Mouse (Mus musculus) lung, embryonic 14.5 days (tissue): Measurements from ENCODE around the gene Rnd1. TPM values are rescaled to one million over a fixed set of nuclear protein-coding genes. Genes with fewer than 3 reads are reported as not detected.
A peak's percentile ranks its signal among the peaks of the same experiment; 100 is the strongest.

Source experiments
- ATAC-seq: fragments of 200-750 bp; cut with Nextera tagmentation; 2 replicates; pipeline ENCODE4 v1.8.0; 2017; ENCODE audit warnings: mild to moderate bottlenecking, moderate TSS enrichment, moderate library complexity; ENCODE audit not compliant: insufficient read depth
- DNase-seq: peaks from one replicate; pipeline ENCODE4 v3.0.0-alpha.2; 2015
- H3K27ac ChIP-seq: fragments of 300-500 bp; sonication (generic); 2 replicates; pipeline ENCODE4 v1.5.1; 2014; ENCODE audit warnings: low read depth, mild to moderate bottlenecking, moderate library complexity
- H3K27me3 ChIP-seq: fragments of 300-500 bp; sonication (generic); 2 replicates; pipeline ENCODE4 v1.6.1; 2014; ENCODE audit warnings: low read length, control low read depth; ENCODE audit not compliant: insufficient read depth
- H3K36me3 ChIP-seq: fragments of 300-500 bp; sonication (generic); 2 replicates; pipeline ENCODE4 v1.6.1; 2014; ENCODE audit warnings: control low read depth; ENCODE audit not compliant: insufficient read depth
- H3K4me1 ChIP-seq: fragments of 300-500 bp; sonication (generic); 2 replicates; pipeline ENCODE4 v1.6.1; 2014; ENCODE audit warnings: antibody characterized with exemption, control low read depth; ENCODE audit not compliant: insufficient read depth
- H3K4me2 ChIP-seq: fragments of 300-500 bp; sonication (generic); 2 replicates; pipeline ENCODE4 v1.6.1; 2014; ENCODE audit warnings: mild to moderate bottlenecking
- H3K4me3 ChIP-seq: fragments of 300-500 bp; sonication (generic); 2 replicates; pipeline ENCODE4 v1.5.1; 2014; ENCODE audit warnings: low read depth, low read length
- H3K9ac ChIP-seq: fragments of 300-500 bp; sonication (generic); 2 replicates; pipeline ENCODE4 v1.6.1; 2014
- H3K9me3 ChIP-seq: fragments of 300-500 bp; sonication (generic); 2 replicates; pipeline ENCODE4 v1.6.1; 2016; ENCODE audit warnings: low read depth, low read length, control low read depth
- CTCF ChIP-seq: IDR thresholded peaks from 2 replicates; pipeline ENCODE4 v1.5.1; 2016; ENCODE audit warnings: antibody characterized with exemption, low read depth
- WGBS: fragments of 180-500 bp; shearing (Covaris S2); extraction: QIAGEN DNeasy Blood & Tissue Kit; methylation state at CpG from one replicate; pipeline ENCODE4 v1.1.7; 2014; 5-methylcytosine and 5-hydroxymethylcytosine counted together
- polyA plus RNA-seq: library from polyadenylated mRNA; unstranded; fragments of >200 nt; fragmentation: Nextera tagmentation; extraction: Ambion mirVana; gene quantifications from 2 replicates; pipeline ENCODE4 v1.2.1, GENCODE M21; 2014

The Rnd1 gene
- polyA plus RNA-seq, 1 experiment from 2014 or later, result 0.67 TPM

GRCm38 (mm10) chr15:98637155-98637554, 40.1 kb downstream of the Rnd1 start:
- no peak overlapping the region for H3K4me2 ChIP-seq
- H3K9ac ChIP-seq, result no peak overlapping the region
- no peak overlapping the region for H3K27ac ChIP-seq
- no peaks in the 10 kb centered on the region for H3K9me3 ChIP-seq
- peaks cover 9% of the 10 kb centered on the region; the same call in 1 of the 2 replicates for H3K4me1 ChIP-seq
- H3K27me3 ChIP-seq, result peaks cover 30% of the 10 kb centered on the region
- 56% methylated on average over 3 of the region's 3 CpGs for WGBS
- no peak for TF ChIP-seq CTCF
- ATAC-seq (no peak), DNase-seq (no peak)
- H3K4me3 ChIP-seq, result no peak overlapping the region
- peaks cover 24% of the 10 kb centered on the region; the same call in 1 of the 2 replicates for H3K36me3 ChIP-seq

GRCm38 (mm10) chr15:98636517-98636916, 40.7 kb downstream of the Rnd1 start:
- Histone ChIP-seq H3K27me3 (peaks cover 30% of the 10 kb centered on the region), H3K4me3 (no peak overlapping the region), H3K9ac (no peak overlapping the region), H3K27ac (no peak overlapping the region), H3K9me3 (no peaks in the 10 kb centered on the region), H3K4me2 (peak overlapping the region; percentile 99), H3K4me1 (peaks cover 11% of the 10 kb centered on the region), H3K36me3 (peaks cover 20% of the 10 kb centered on the region; the same call in 1 of the 2 replicates)
- 53% methylated on average over 5 of the region's 5 CpGs for WGBS
- no peak for DNase-seq
- no peak for TF ChIP-seq CTCF
- no peak for ATAC-seq

GRCm38 (mm10) chr15:98635291-98635841, 41.9 kb downstream of the Rnd1 start:
- H3K36me3 ChIP-seq, result peaks cover 11% of the 10 kb centered on the region; the same call in 1 of the 2 replicates
- H3K4me3 ChIP-seq, result peak overlapping the region; percentile 74
- ATAC-seq (no peak), DNase-seq (peak; percentile 26)
- H3K27me3 ChIP-seq, result peaks cover 30% of the 10 kb centered on the region
- WGBS, result 2% methylated on average over 21 of the region's 21 CpGs
- H3K4me2 ChIP-seq, result peak overlapping the region; percentile 99
- TF ChIP-seq CTCF, result no peak; the same call in 1 of the 2 replicates
- no peaks in the 10 kb centered on the region for H3K9me3 ChIP-seq
- H3K9ac ChIP-seq, result peak overlapping the region; percentile 74
- peaks cover 13% of the 10 kb centered on the region for H3K4me1 ChIP-seq
- peak overlapping the region; percentile 65; the same call in 1 of the 2 replicates for H3K27ac ChIP-seq

GRCm38 (mm10) chr15:98634541-98635081, 42.6 kb downstream of the Rnd1 start:
- DNase-seq, result peak; percentile 82
- peaks cover 13% of the 10 kb centered on the region for H3K4me1 ChIP-seq

GRCm38 (mm10) chr15:98633822-98634470, 43.3 kb downstream of the Rnd1 start:
- Histone ChIP-seq H3K36me3 (no peaks in the 10 kb centered on the region), H3K4me1 (peaks cover 17% of the 10 kb centered on the region), H3K4me3 (peak overlapping the region; percentile 74), H3K27me3 (peaks cover 34% of the 10 kb centered on the region), H3K9ac (peak overlapping the region; percentile 74), H3K9me3 (no peaks in the 10 kb centered on the region), H3K4me2 (peak overlapping the region; percentile 99), H3K27ac (peak overlapping the region; percentile 65; the same call in 1 of the 2 replicates)
- ATAC-seq (no peak), DNase-seq (no peak)
- TF ChIP-seq CTCF, result no peak
- WGBS, result 1% methylated on average over 23 of the region's 25 CpGs

More at GRCm38 (mm10) chr15:98634541-98635081, 42.6 kb downstream of the Rnd1 start:
- peak overlapping the region; percentile 74 for H3K9ac ChIP-seq
- H3K27ac ChIP-seq, result peak overlapping the region; percentile 65; the same call in 1 of the 2 replicates
- peak overlapping the region; percentile 74 for H3K4me3 ChIP-seq
- WGBS, result 2% methylated on average over 59 of the region's 65 CpGs
- ATAC-seq, result peak; percentile 66
- peaks cover 34% of the 10 kb centered on the region for H3K27me3 ChIP-seq
- H3K36me3 ChIP-seq, result 0 out of 2 replicates have a peak, but pooled peaks cover 3% of the 10 kb centered on the region
- TF ChIP-seq CTCF, result no peak
- no peaks in the 10 kb centered on the region for H3K9me3 ChIP-seq
- peak overlapping the region; percentile 99 for H3K4me2 ChIP-seq

- ATAC-seq (no peak), DNase-seq (no peak)
- Histone ChIP-seq H3K4me2 (peak overlapping the region; percentile 99), H3K4me1 (peaks cover 27% of the 10 kb centered on the region), H3K36me3 (no peaks in the 10 kb centered on the region), H3K9ac (peak overlapping the region; percentile 58), H3K4me3 (peak overlapping the region; percentile 74), H3K27ac (no peak overlapping the region), H3K27me3 (peaks cover 34% of the 10 kb centered on the region), H3K9me3 (no peaks in the 10 kb centered on the region)
- 5% methylated on average over 4 of the region's 4 CpGs for WGBS
- TF ChIP-seq CTCF, result no peak
Measured at GRCm38 (mm10) chr15:98632921-98633320, 44.3 kb downstream of the Rnd1 start.

- Histone ChIP-seq H3K4me3 (peak overlapping the region; percentile 74), H3K27ac (peak overlapping the region; percentile 33; the same call in 1 of the 2 replicates), H3K9me3 (no peaks in the 10 kb centered on the region), H3K9ac (peak overlapping the region; percentile 58), H3K27me3 (peaks cover 34% of the 10 kb centered on the region), H3K4me1 (peaks cover 27% of the 10 kb centered on the region), H3K36me3 (no peaks in the 10 kb centered on the region), H3K4me2 (peak overlapping the region; percentile 99)
- 0% methylated on average over 24 of the region's 25 CpGs for WGBS
- TF ChIP-seq CTCF, result no peak
- ATAC-seq (peak; percentile 71), DNase-seq (peak; percentile 82)
Measured at GRCm38 (mm10) chr15:98632107-98632744, 45.0 kb downstream of the Rnd1 start.
